Mouse (Mus musculus) hindbrain, postnatal 0 days (tissue): Measurements from ENCODE around the gene Sugp2. TPM values are rescaled to one million over a fixed set of nuclear protein-coding genes. Genes with fewer than 3 reads are reported as not detected.

Experiments
- ATAC-seq: fragments of 200-750 bp; cut with Nextera tagmentation; 2 replicates; pipeline ENCODE4 v1.8.0; 2017; ENCODE audit warnings: mild to moderate bottlenecking, moderate TSS enrichment, moderate library complexity
- DNase-seq: peaks from one replicate; pipeline ENCODE4 v3.0.0-alpha.2; 2015; ENCODE audit warnings: low spot score
- H3K27ac ChIP-seq: fragments of 300-500 bp; sonication (generic); 2 replicates; pipeline ENCODE4 v1.5.1; 2014; ENCODE audit warnings: mild to moderate bottlenecking
- H3K27me3 ChIP-seq: fragments of 300-500 bp; sonication (generic); 2 replicates; pipeline ENCODE4 v1.6.1; 2014; ENCODE audit warnings: low read length, mixed read lengths; ENCODE audit not compliant: insufficient read depth
- H3K36me3 ChIP-seq: fragments of 300-500 bp; sonication (generic); 2 replicates; pipeline ENCODE4 v1.6.1; 2014; ENCODE audit warnings: low read length, mixed read lengths; ENCODE audit not compliant: insufficient read depth
- H3K4me1 ChIP-seq: fragments of 300-500 bp; sonication (generic); 2 replicates; pipeline ENCODE4 v1.6.1; 2014; ENCODE audit warnings: antibody characterized with exemption, low read length, mixed read lengths; ENCODE audit not compliant: insufficient read depth
- H3K4me2 ChIP-seq: fragments of 300-500 bp; sonication (generic); 2 replicates; pipeline ENCODE4 v1.6.1; 2014; ENCODE audit warnings: low read depth, mild to moderate bottlenecking, low read length, moderate library complexity, mixed read lengths
- H3K4me3 ChIP-seq: fragments of 300-500 bp; sonication (generic); 2 replicates; pipeline ENCODE4 v1.5.1; 2014; ENCODE audit warnings: low read length
- H3K9ac ChIP-seq: fragments of 300-500 bp; sonication (generic); replicated peaks from 2 replicates; pipeline ENCODE4 v1.6.1; 2014; ENCODE audit warnings: mild to moderate bottlenecking, low read length, moderate library complexity, mixed read lengths
- H3K9me3 ChIP-seq: fragments of 300-500 bp; sonication (generic); 2 replicates; pipeline ENCODE4 v1.6.1; 2016; ENCODE audit warnings: low read length, mixed read lengths
- CTCF ChIP-seq: IDR thresholded peaks from 2 replicates; pipeline ENCODE4 v1.5.1; 2016; ENCODE audit warnings: antibody characterized with exemption, control low read depth, low read depth
- WGBS: fragments of 180-500 bp; shearing (Covaris S2); extraction: QIAGEN DNeasy Blood & Tissue Kit; methylation state at CpG from one replicate; pipeline ENCODE4 v1.1.7; 2014; 5-methylcytosine and 5-hydroxymethylcytosine counted together
- polyA plus RNA-seq: library from polyadenylated mRNA; unstranded; fragments of >200 nt; fragmentation: Nextera tagmentation; extraction: Ambion mirVana; gene quantifications from 2 replicates; pipeline ENCODE4 v1.2.1, GENCODE M21; 2015
- total RNA-seq: library from RNA; depleted of rRNA; stranded (reverse); fragments of >200 nt; gene quantifications from 2 replicates; pipeline ENCODE4 v1.2.3, GENCODE M21; 2014

Gene Sugp2
- total and polyA plus RNA-seq, 2 experiments from 2014 or later = 61.4 to 123 TPM

- DNase-seq (peak; percentile 64), ATAC-seq (peak; percentile 79)
- Histone ChIP-seq H3K4me3 (no peak overlapping the region), H3K4me1 (no peaks in the 10 kb centered on the region; the same call in 1 of the 2 replicates), H3K27ac (peak overlapping the region; percentile 32; the same call in 1 of the 2 replicates), H3K9me3 (no peaks in the 10 kb centered on the region), H3K36me3 (no peaks in the 10 kb centered on the region), H3K9ac (no peak overlapping the region), H3K27me3 (no peaks in the 10 kb centered on the region), H3K4me2 (no peak overlapping the region)
- WGBS = 39% methylated on average over 5 of the region's 5 CpGs
- peak; percentile 73 for TF ChIP-seq CTCF
Measured at GRCm38 (mm10) chr8:70200098-70200681, 33.8 kb upstream of the Sugp2 start.

DNA sequence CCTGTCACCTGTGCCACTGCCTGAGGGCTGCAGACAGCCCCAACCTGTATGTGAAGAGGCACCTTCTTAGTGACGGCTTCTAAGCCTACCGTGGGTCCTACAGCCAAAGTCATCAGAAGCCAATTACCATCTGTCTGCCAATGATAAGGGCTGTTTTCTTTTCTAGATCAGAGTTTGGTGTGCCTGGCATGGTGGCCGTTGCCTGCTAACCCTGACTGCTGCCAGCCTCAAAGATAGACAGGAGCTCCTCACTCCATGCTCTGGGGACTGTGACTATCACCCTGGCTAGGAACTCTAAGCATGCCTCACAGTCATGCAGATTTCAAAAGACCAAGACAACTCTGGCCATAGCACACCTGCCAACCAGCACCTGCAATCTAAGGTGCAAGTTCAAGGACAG, 32.6 kb upstream of the Sugp2 start:
- Histone ChIP-seq H3K9ac (no peak overlapping the region), H3K4me1 (no peaks in the 10 kb centered on the region; the same call in 1 of the 2 replicates), H3K9me3 (no peaks in the 10 kb centered on the region), H3K4me2 (no peak overlapping the region), H3K36me3 (no peaks in the 10 kb centered on the region), H3K27ac (no peak overlapping the region), H3K27me3 (no peaks in the 10 kb centered on the region), H3K4me3 (no peak overlapping the region)
- 91% methylated on average over 3 of the region's 3 CpGs for WGBS
- DNase-seq = no peak
- no peak for TF ChIP-seq CTCF
- no peak for ATAC-seq

- no peak overlapping the region for H3K4me2 ChIP-seq
- H3K4me1 ChIP-seq = no peaks in the 10 kb centered on the region; the same call in 1 of the 2 replicates
- no peak overlapping the region for H3K4me3 ChIP-seq
- DNase-seq = no peak
- ATAC-seq = no peak
- no peak for TF ChIP-seq CTCF
- H3K9ac ChIP-seq = no peak overlapping the region
- no peaks in the 10 kb centered on the region for H3K36me3 ChIP-seq
- H3K27ac ChIP-seq = no peak overlapping the region
- WGBS = 69% methylated on average over 4 of the region's 4 CpGs
- H3K27me3 ChIP-seq = peaks cover under 1% of the 10 kb centered on the region; the same call in 1 of the 2 replicates
- no peaks in the 10 kb centered on the region for H3K9me3 ChIP-seq
Measured at GRCm38 (mm10) chr8:70203072-70203471, 31.0 kb upstream of the Sugp2 start.

DNA sequence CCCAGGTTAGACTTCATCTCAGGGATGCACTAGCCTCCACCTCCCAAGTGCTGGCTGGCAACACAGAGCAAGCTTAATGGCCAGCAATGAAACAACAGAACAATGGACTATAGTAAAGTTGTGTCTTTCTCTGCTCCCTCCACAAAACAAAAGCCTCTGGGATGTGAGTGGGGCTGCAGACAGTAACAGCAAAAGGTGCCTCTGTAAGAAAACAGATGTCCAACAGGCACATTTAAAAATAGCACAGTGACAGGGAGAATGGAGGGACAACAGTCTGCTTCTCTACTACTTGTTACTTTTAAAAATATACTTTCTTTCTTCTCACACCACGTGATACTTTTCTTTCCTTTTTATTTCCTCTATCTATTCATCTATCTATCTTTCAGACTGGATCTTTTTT, 29.3 kb upstream of the Sugp2 start:
- Histone ChIP-seq H3K4me3 (no peak overlapping the region), H3K27ac (no peak overlapping the region), H3K27me3 (peaks cover 3% of the 10 kb centered on the region; the same call in 1 of the 2 replicates), H3K36me3 (no peaks in the 10 kb centered on the region), H3K4me1 (no peaks in the 10 kb centered on the region), H3K9me3 (no peaks in the 10 kb centered on the region), H3K9ac (no peak overlapping the region), H3K4me2 (no peak overlapping the region)
- WGBS = 72% methylated on average over 1 of the region's 1 CpGs
- no peak for ATAC-seq
- no peak for TF ChIP-seq CTCF
- no peak for DNase-seq

- Histone ChIP-seq H3K36me3 (no peaks in the 10 kb centered on the region), H3K9me3 (no peaks in the 10 kb centered on the region), H3K27ac (no peak overlapping the region), H3K4me1 (no peaks in the 10 kb centered on the region), H3K4me3 (no peak overlapping the region), H3K27me3 (peaks cover 3% of the 10 kb centered on the region; the same call in 1 of the 2 replicates), H3K9ac (no peak overlapping the region), H3K4me2 (no peak overlapping the region)
- DNase-seq (no peak), ATAC-seq (no peak)
- WGBS = 57% methylated on average over 1 of the region's 1 CpGs
- TF ChIP-seq CTCF = no peak
Measured at GRCm38 (mm10) chr8:70208130-70208529, 25.9 kb upstream of the Sugp2 start.

DNA sequence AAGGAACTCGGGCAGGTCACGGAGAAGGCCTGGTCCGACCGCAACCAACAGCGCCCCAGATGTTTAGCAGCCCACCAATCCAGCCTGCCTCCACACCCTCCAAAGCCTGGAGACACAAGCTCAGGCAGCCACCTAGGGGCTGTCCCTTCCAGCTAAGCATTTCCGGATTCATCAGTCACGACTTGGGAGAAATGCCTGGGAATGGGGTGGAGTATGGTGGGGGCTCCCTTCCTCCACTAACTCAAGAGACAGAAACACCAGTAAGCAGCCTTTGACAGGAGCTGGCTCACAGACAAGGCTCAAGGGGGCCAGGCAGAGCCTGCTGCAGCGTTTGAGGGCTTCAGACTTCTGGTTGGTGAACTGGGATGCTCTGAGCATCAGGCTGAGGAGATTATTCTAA, 23.5 kb upstream of the Sugp2 start:
- H3K4me3 ChIP-seq = 0 out of 2 replicates have a peak overlapping the region, but pooled peaks have one; percentile 5
- ATAC-seq (no peak), DNase-seq (peak; percentile 12)
- H3K4me1 ChIP-seq = no peaks in the 10 kb centered on the region
- peaks cover 3% of the 10 kb centered on the region; the same call in 1 of the 2 replicates for H3K27me3 ChIP-seq
- no peak overlapping the region; the same call in 1 of the 2 replicates for H3K27ac ChIP-seq
- WGBS = 26% methylated on average over 8 of the region's 8 CpGs
- H3K9ac ChIP-seq = no peak overlapping the region
- peak overlapping the region; percentile 91 for H3K4me2 ChIP-seq
- H3K36me3 ChIP-seq = no peaks in the 10 kb centered on the region
- TF ChIP-seq CTCF = peak; percentile 19; the same call in 1 of the 2 replicates
- H3K9me3 ChIP-seq = no peaks in the 10 kb centered on the region

- peak overlapping the region; percentile 91 for H3K4me2 ChIP-seq
- ATAC-seq (no peak), DNase-seq (no peak)
- H3K4me1 ChIP-seq = no peaks in the 10 kb centered on the region
- H3K27ac ChIP-seq = no peak overlapping the region
- H3K4me3 ChIP-seq = peak overlapping the region; percentile 69
- H3K9ac ChIP-seq = peak overlapping the region; percentile 71
- TF ChIP-seq CTCF = no peak
- peaks cover 3% of the 10 kb centered on the region; the same call in 1 of the 2 replicates for H3K27me3 ChIP-seq
- H3K36me3 ChIP-seq = no peaks in the 10 kb centered on the region
- 80% methylated on average over 1 of the region's 1 CpGs for WGBS
- H3K9me3 ChIP-seq = no peaks in the 10 kb centered on the region
Measured at GRCm38 (mm10) chr8:70211275-70211674, 22.8 kb upstream of the Sugp2 start.
